Mouse (Mus musculus) embryonic facial prominence, embryonic 12.5 days (tissue): ENCODE results near the gene Spata22. TPM values are rescaled to one million over a fixed set of nuclear protein-coding genes. Genes with fewer than 3 reads are reported as not detected.
"Not testable (repeated sequence)": the region's sequence is repeated elsewhere in the genome, so short reads cannot be mapped to it uniquely, and the experiment has no call there.

Source experiments
- ATAC-seq: fragments of 200-750 bp; cut with Nextera tagmentation; 2 replicates; pipeline ENCODE4 v1.8.0; 2017; ENCODE audit not compliant: insufficient number of reproducible peaks, insufficient read depth, low FRiP score, low TSS enrichment
- H3K27ac ChIP-seq: fragments of 300-500 bp; sonication (generic); 2 replicates; pipeline ENCODE4 v1.5.1; 2016; ENCODE audit warnings: mild to moderate bottlenecking
- H3K27me3 ChIP-seq: fragments of 300-500 bp; sonication (generic); 2 replicates; pipeline ENCODE4 v1.6.1; 2016; ENCODE audit warnings: mild to moderate bottlenecking, moderate library complexity
- H3K36me3 ChIP-seq: fragments of 300-500 bp; sonication (generic); 2 replicates; pipeline ENCODE4 v1.6.1; 2016; ENCODE audit warnings: mild to moderate bottlenecking
- H3K4me1 ChIP-seq: fragments of 300-500 bp; sonication (generic); 2 replicates; pipeline ENCODE4 v1.6.1; 2016
- H3K4me2 ChIP-seq: fragments of 300-500 bp; sonication (generic); replicated peaks from 2 replicates; pipeline ENCODE4 v1.6.1; 2016; ENCODE audit warnings: mild to moderate bottlenecking, moderate library complexity
- H3K4me3 ChIP-seq: fragments of 300-500 bp; sonication (generic); 2 replicates; pipeline ENCODE4 v1.5.1; 2016; ENCODE audit warnings: mild to moderate bottlenecking
- H3K9ac ChIP-seq: fragments of 300-500 bp; sonication (generic); 2 replicates; pipeline ENCODE4 v1.6.1; 2016; ENCODE audit warnings: mild to moderate bottlenecking, moderate library complexity
- H3K9me3 ChIP-seq: fragments of 300-500 bp; sonication (generic); 2 replicates; pipeline ENCODE4 v1.6.1; 2016; ENCODE audit warnings: mild to moderate bottlenecking, moderate library complexity
- WGBS: fragments of 180-500 bp; shearing (Covaris S2); methylation state at CpG from one replicate; pipeline ENCODE4 v1.1.7; 2016; 5-methylcytosine and 5-hydroxymethylcytosine counted together
- polyA plus RNA-seq: library from polyadenylated mRNA; unstranded; fragments of >200 nt; fragmentation: Nextera tagmentation; extraction: Ambion mirVana; gene quantifications from 2 replicates; pipeline ENCODE4 v1.2.1, GENCODE M21; 2016

The Spata22 gene
- not detected in 2 replicates for polyA plus RNA-seq

GRCm38 (mm10) chr11:73329442-73329841, at the start of gene Spata22, which contains the start of the genes Aspa and Gm49340:
Spata22 (plus strand) TSS chr11:73329741.
Aspa (minus strand) TSS chr11:73329596.
Gm49340 (plus strand) TSS chr11:73329741.
- Histone ChIP-seq H3K36me3 (no peaks in the 10 kb centered on the region), H3K4me1 (no peaks in the 10 kb centered on the region), H3K27me3 (no peaks in the 10 kb centered on the region), H3K27ac (no peak within 1 kb of the TSS), H3K4me2 (no peak within 1 kb of the TSS), H3K4me3 (no peak within 1 kb of the TSS), H3K9me3 (no peaks in the 10 kb centered on the region), H3K9ac (no peak within 1 kb of the TSS)
- no peak for ATAC-seq
- WGBS, result 78% methylated on average over 27 of the region's 27 CpGs

GRCm38 (mm10) chr11:73280710-73281109, 48.8 kb upstream of the Spata22 start:
- ATAC-seq, result no peak

GRCm38 (mm10) chr11:73281528-73282027, 48.0 kb upstream of the Spata22 start:
- 3% methylated on average over 16 of the region's 16 CpGs for WGBS
- peak overlapping the region; percentile 29 for H3K4me3 ChIP-seq
- H3K4me2 ChIP-seq, result peak overlapping the region; percentile 48
- H3K27me3 ChIP-seq, result no peaks in the 10 kb centered on the region
- H3K9me3 ChIP-seq, result no peaks in the 10 kb centered on the region
- ATAC-seq, result peak; percentile 45; the same call in 1 of the 2 replicates
- H3K9ac ChIP-seq, result no peak overlapping the region
- no peak overlapping the region for H3K27ac ChIP-seq
- H3K36me3 ChIP-seq, result no peaks in the 10 kb centered on the region
- H3K4me1 ChIP-seq, result peaks cover 6% of the 10 kb centered on the region; the same call in 1 of the 2 replicates

More at GRCm38 (mm10) chr11:73280710-73281109, 48.8 kb upstream of the Spata22 start:
- H3K36me3 ChIP-seq, result no peaks in the 10 kb centered on the region
- H3K27ac ChIP-seq, result no peak overlapping the region
- WGBS, result 41% methylated on average over 5 of the region's 5 CpGs
- no peaks in the 10 kb centered on the region for H3K9me3 ChIP-seq
- peaks cover 6% of the 10 kb centered on the region; the same call in 1 of the 2 replicates for H3K4me1 ChIP-seq
- H3K4me3 ChIP-seq, result no peak overlapping the region
- H3K9ac ChIP-seq, result no peak overlapping the region
- H3K4me2 ChIP-seq, result no peak overlapping the region
- H3K27me3 ChIP-seq, result no peaks in the 10 kb centered on the region

GRCm38 (mm10) chr11:73283369-73283768, 46.2 kb upstream of the Spata22 start:
- H3K27ac ChIP-seq, result no peak overlapping the region
- H3K27me3 ChIP-seq, result no peaks in the 10 kb centered on the region
- 62% methylated on average over 9 of the region's 9 CpGs for WGBS
- peaks cover 6% of the 10 kb centered on the region; the same call in 1 of the 2 replicates for H3K4me1 ChIP-seq
- H3K9me3 ChIP-seq, result no peaks in the 10 kb centered on the region
- H3K36me3 ChIP-seq, result no peaks in the 10 kb centered on the region
- no peak for ATAC-seq
- H3K4me2 ChIP-seq, result no peak overlapping the region
- no peak overlapping the region for H3K9ac ChIP-seq
- H3K4me3 ChIP-seq, result no peak overlapping the region

- ATAC-seq, result no peak
- WGBS, result 50% methylated on average over 1 of the region's 1 CpGs
- Histone ChIP-seq H3K9ac (no peak overlapping the region), H3K27me3 (no peaks in the 10 kb centered on the region), H3K4me2 (no peak overlapping the region), H3K4me3 (no peak overlapping the region), H3K9me3 (no peaks in the 10 kb centered on the region), H3K36me3 (no peaks in the 10 kb centered on the region), H3K4me1 (peaks cover 6% of the 10 kb centered on the region; the same call in 1 of the 2 replicates), H3K27ac (no peak overlapping the region)
Observed at GRCm38 (mm10) chr11:73283926-73284325, 45.6 kb upstream of the Spata22 start.

GRCm38 (mm10) chr11:73284351-73284750, 45.2 kb upstream of the Spata22 start:
- no peak for ATAC-seq
- Histone ChIP-seq H3K9ac (no peak overlapping the region), H3K27ac (no peak overlapping the region)

GRCm38 (mm10) chr11:73289621-73290020, 39.9 kb upstream of the Spata22 start:
- Histone ChIP-seq H3K9me3 (no peaks in the 10 kb centered on the region), H3K4me1 (no peaks in the 10 kb centered on the region), H3K36me3 (no peaks in the 10 kb centered on the region), H3K27ac (no peak overlapping the region), H3K4me2 (no peak overlapping the region), H3K4me3 (no peak overlapping the region), H3K27me3 (no peaks in the 10 kb centered on the region), H3K9ac (no peak overlapping the region)
- ATAC-seq, result no peak
- 88% methylated on average over 1 of the region's 1 CpGs for WGBS

More at GRCm38 (mm10) chr11:73284351-73284750, 45.2 kb upstream of the Spata22 start:
- H3K36me3 ChIP-seq, result no peaks in the 10 kb centered on the region
- no peaks in the 10 kb centered on the region for H3K9me3 ChIP-seq
- H3K27me3 ChIP-seq, result no peaks in the 10 kb centered on the region
- no peak overlapping the region for H3K4me3 ChIP-seq
- H3K4me1 ChIP-seq, result peaks cover 6% of the 10 kb centered on the region; the same call in 1 of the 2 replicates
- H3K4me2 ChIP-seq, result no peak overlapping the region

- H3K9me3 ChIP-seq, result no peaks in the 10 kb centered on the region
- H3K36me3 ChIP-seq, result no peaks in the 10 kb centered on the region
- no peak overlapping the region for H3K9ac ChIP-seq
- H3K27ac ChIP-seq, result no peak overlapping the region
- no peaks in the 10 kb centered on the region for H3K4me1 ChIP-seq
- H3K4me3 ChIP-seq, result no peak overlapping the region
- no peaks in the 10 kb centered on the region for H3K27me3 ChIP-seq
- ATAC-seq, result no peak
- 34% methylated on average over 2 of the region's 2 CpGs for WGBS
- no peak overlapping the region for H3K4me2 ChIP-seq
Observed at GRCm38 (mm10) chr11:73303123-73303522, 26.4 kb upstream of the Spata22 start.

- Histone ChIP-seq H3K27me3 (no peaks in the 10 kb centered on the region), H3K9me3 (no peaks in the 10 kb centered on the region), H3K4me3 (no peak overlapping the region), H3K36me3 (no peaks in the 10 kb centered on the region), H3K9ac (no peak overlapping the region), H3K4me1 (no peaks in the 10 kb centered on the region), H3K27ac (no peak overlapping the region), H3K4me2 (no peak overlapping the region)
- no peak for ATAC-seq
- 46% methylated on average over 3 of the region's 3 CpGs for WGBS
Observed at GRCm38 (mm10) chr11:73315961-73316360, 13.6 kb upstream of the Spata22 start.

GRCm38 (mm10) chr11:73318581-73318980, 11.0 kb upstream of the Spata22 start:
- WGBS, result 84% methylated on average over 2 of the region's 2 CpGs
- H3K36me3 ChIP-seq, H3K4me1 ChIP-seq, H3K27me3 ChIP-seq, H3K9me3 ChIP-seq, H3K4me3 ChIP-seq, ATAC-seq, H3K9ac ChIP-seq, H3K4me2 ChIP-seq, H3K27ac ChIP-seq: not testable (repeated sequence)

GRCm38 (mm10) chr11:73321064-73321463, 8.5 kb upstream of the Spata22 start:
- not testable (repeated sequence) for H3K9ac ChIP-seq, H3K4me3 ChIP-seq
- 93% methylated on average over 13 of the region's 13 CpGs for WGBS

GRCm38 (mm10) chr11:73323906-73324830, 5.4 kb upstream of the Spata22 start:
- Histone ChIP-seq H3K9ac (no peak overlapping the region), H3K36me3 (no peaks in the 10 kb centered on the region), H3K9me3 (no peaks in the 10 kb centered on the region), H3K4me1 (no peaks in the 10 kb centered on the region), H3K27ac (no peak overlapping the region), H3K4me2 (no peak overlapping the region), H3K27me3 (no peaks in the 10 kb centered on the region), H3K4me3 (no peak overlapping the region)
- WGBS, result 67% methylated on average over 9 of the region's 9 CpGs
- ATAC-seq, result no peak

More at GRCm38 (mm10) chr11:73321064-73321463, 8.5 kb upstream of the Spata22 start:
- H3K27me3 ChIP-seq, H3K4me1 ChIP-seq, H3K4me2 ChIP-seq, H3K9me3 ChIP-seq, ATAC-seq, H3K36me3 ChIP-seq, H3K27ac ChIP-seq: not testable (repeated sequence)
